8 mouse cellular contexts compared by ENCODE assay signal in genomic region chr1:98047284-98048217, GRCm38 (mm10). TPM values are rescaled to one million over a fixed set of nuclear protein-coding genes. Genes with fewer than 3 reads are reported as not detected.
DNase-seq lines count a peak whose midpoint lies in the region; ATAC-seq and TF ChIP-seq lines count a peak whose summit lies in the region.

No protein-coding gene starts in this region.

- no peak overlapping the region for H3K4me3 ChIP-seq in lung, embryonic 14.5 days (ENCODE audit: low read depth, low read length)

- peak; percentile 51 for ATAC-seq in lung, embryonic 14.5 days (ENCODE audit: insufficient read depth)

- no peak overlapping the region for H3K9ac ChIP-seq in lung, embryonic 14.5 days

- H3K4me1 ChIP-seq in lung, embryonic 14.5 days (ENCODE audit: insufficient read depth) = 0 out of 2 replicates have a peak, but pooled peaks cover 3% of the 10 kb centered on the region

- H3K36me3 ChIP-seq in lung, embryonic 14.5 days (ENCODE audit: insufficient read depth) = no peaks in the 10 kb centered on the region

- no peak overlapping the region for H3K27ac ChIP-seq in lung, embryonic 14.5 days (ENCODE audit: low read depth)

- 29% methylated on average over 10 of the region's 10 CpGs for WGBS in lung, embryonic 14.5 days

- H3K4me2 ChIP-seq in lung, embryonic 14.5 days = no peak overlapping the region

- intact Hi-C loops in left cerebral cortex, postnatal 4 days (cut with DNase I) = no loop called here

- peak; percentile 39 for DNase-seq in lung, embryonic 14.5 days
- no peak for DNase-seq in lung, adult 18-20 months
- peak; percentile 55 to 70 for DNase-seq in frontal cortex, postnatal 36 days (ENCODE audit: low spot score in 2 of 2)
- peak; percentile 34 for DNase-seq in left cerebral cortex, postnatal 4 days
- peak; percentile 47 to 71 for DNase-seq in right cerebral cortex, postnatal 36 days (ENCODE audit: low spot score in 2 of 2)
- DNase-seq in ovary, postnatal 36 days (ENCODE audit: low spot score) = no peak
- DNase-seq in lung, postnatal 36 days = no peak
- DNase-seq in ovary, postnatal 10 days (ENCODE audit: low spot score) = no peak

- no peak for TF ChIP-seq CTCF in lung, embryonic 14.5 days (IDR thresholded peaks at IDR 0.05; ENCODE audit: low read depth)

- no peaks in the 10 kb centered on the region for H3K27me3 ChIP-seq in lung, embryonic 14.5 days (ENCODE audit: insufficient read depth, low read length)

- H3K9me3 ChIP-seq in lung, embryonic 14.5 days (ENCODE audit: low read depth, low read length) = no peaks in the 10 kb centered on the region

RNA-seq across cellular contexts. Expression of gene Pam, which starts 47.9 kb away (rescaled TPM):
- polyA plus RNA-seq in lung, embryonic 14.5 days (2014; fragmentation: Nextera tagmentation; extraction: Ambion mirVana) = 41.5 and 50.1 TPM in 2 replicates
- total RNA-seq in left cerebral cortex, postnatal 4 days (2021) = 100 to 1,000 TPM; 108 to 114 TPM

Comparison
In these comparisons a context has a peak if more than half of its experiments do, and no peak if none do; other contexts are left out.
1. DNase-seq: peak in lung, embryonic 14.5 days (single experiment), frontal cortex, postnatal 36 days (2 of 2), left cerebral cortex, postnatal 4 days (single experiment) and right cerebral cortex, postnatal 36 days (2 of 2); none in lung, adult 18-20 months (0 of 2), ovary, postnatal 36 days (single experiment), lung, postnatal 36 days (single experiment) and ovary, postnatal 10 days (single experiment).